Mouse (Mus musculus) spleen, adult 2 months (tissue): Measurements from ENCODE around the gene Zfp786.
"Not testable (repeated sequence)": the region's sequence is repeated elsewhere in the genome, so short reads cannot be mapped to it uniquely, and the experiment has no call there.

Source experiments
- CTCF ChIP-seq: fragments of 200-500 bp; IDR thresholded peaks from 2 replicates; pipeline ENCODE4 v1.5.1; 2011; ENCODE audit warnings: mild to moderate bottlenecking, inconsistent platforms; ENCODE audit not compliant: insufficient read depth, insufficient read length, insufficient replicate concordance; ENCODE audit errors: extremely low read depth
- POLR2A ChIP-seq: fragments of 200-500 bp; IDR thresholded peaks from 2 replicates; pipeline ENCODE4 v1.6.1; 2011; ENCODE audit warnings: low read depth, low read length, inconsistent platforms

GRCm38 (mm10) chr6:47769861-47770260, 60.8 kb downstream of the Zfp786 start:
- not testable (repeated sequence) for TF ChIP-seq CTCF, POLR2A
